Mouse (Mus musculus) C2C12 (cell line): Measurements from ENCODE around the gene Fstl5. TPM values are rescaled to one million over a fixed set of nuclear protein-coding genes. Genes with fewer than 3 reads are reported as not detected.

ENCODE experiments used
- H3K27me3 ChIP-seq: one replicate; pipeline ENCODE4 v1.6.1; 2011; ENCODE audit not compliant: control insufficient read depth, insufficient read depth, insufficient read length
- H3K36me3 ChIP-seq: one replicate; pipeline ENCODE4 v1.6.1; 2011; ENCODE audit not compliant: control insufficient read depth, insufficient read depth
- H3K4me3 ChIP-seq: one replicate; pipeline ENCODE4 v1.5.1; 2011; ENCODE audit warnings: mild to moderate bottlenecking, control low read depth; ENCODE audit not compliant: poor library complexity, insufficient read depth, severe bottlenecking
- H3K79me2 ChIP-seq: one replicate; pipeline ENCODE4 v1.6.1; 2011; ENCODE audit not compliant: control insufficient read depth, insufficient read depth
- H3K79me3 ChIP-seq: one replicate; pipeline ENCODE4 v1.6.1; 2011; ENCODE audit warnings: low read depth, control low read depth
- H3ac ChIP-seq: one replicate; pipeline ENCODE3; 2011; ENCODE audit warnings: low read depth; ENCODE audit not compliant: control insufficient read depth, insufficient read length
- CEBPB ChIP-seq: IDR thresholded peaks from one replicate; pipeline ENCODE4 v1.6.1; 2011; ENCODE audit warnings: low read depth, mild to moderate bottlenecking, control low read depth, moderate library complexity
- CTCF ChIP-seq: IDR thresholded peaks from one replicate; pipeline ENCODE4 v1.5.1; 2011; ENCODE audit not compliant: control insufficient read depth, insufficient read depth, insufficient read length
- FOSL1 ChIP-seq: IDR thresholded peaks from one replicate; pipeline ENCODE4 v1.8.0; 2011; ENCODE audit warnings: mild to moderate bottlenecking, low read length; ENCODE audit not compliant: poor library complexity, insufficient read depth, severe bottlenecking
- MAX ChIP-seq: IDR thresholded peaks from one replicate; pipeline ENCODE4 v1.6.1; 2011; ENCODE audit warnings: mild to moderate bottlenecking, control low read depth
- MYOD1 ChIP-seq: IDR thresholded peaks from one replicate; pipeline ENCODE4 v1.6.1; 2011; ENCODE audit warnings: low read depth; ENCODE audit not compliant: control insufficient read depth, insufficient read length
- MYOG ChIP-seq: IDR thresholded peaks from one replicate; pipeline ENCODE4 v1.6.1; 2011; ENCODE audit not compliant: control insufficient read depth, insufficient read length; ENCODE audit errors: extremely low read depth
- USF1 ChIP-seq: IDR thresholded peaks from one replicate; pipeline ENCODE4 v1.6.1; 2011; ENCODE audit warnings: low read depth, mild to moderate bottlenecking, control low read depth, moderate library complexity
- polyA plus RNA-seq: library from polyadenylated mRNA; unstranded; fragments of >200 nt; fragmentation: generic; extraction: Trizol; gene quantifications from one replicate; pipeline ENCODE4 v1.2.1, GENCODE M21; 2012; ENCODE audit warnings: missing spikeins

Fstl5 gene
- polyA plus RNA-seq, 1 experiment = not detected

GRCm38 (mm10) chr3:76301026-76301773 is 227.1 kb downstream of the Fstl5 start:
- no peak overlapping the region for H3K4me3 ChIP-seq
- no peaks in the 10 kb centered on the region for H3K79me3 ChIP-seq

GRCm38 (mm10) chr3:76316991-76317390 is 242.9 kb downstream of the Fstl5 start:
- Histone ChIP-seq H3K79me2 (no peaks in the 10 kb centered on the region), H3K79me3 (no peaks in the 10 kb centered on the region), H3K36me3 (no peaks in the 10 kb centered on the region), H3K27me3 (no peaks in the 10 kb centered on the region), H3ac (no peak overlapping the region), H3K4me3 (no peak overlapping the region)
- TF ChIP-seq CEBPB (no peak), MYOG (no peak), MYOD1 (no peak), FOSL1 (no peak), MAX (no peak), USF1 (no peak), CTCF (no peak)

More at GRCm38 (mm10) chr3:76301026-76301773, 227.1 kb downstream of the Fstl5 start:
- TF ChIP-seq MAX (no peak), CEBPB (no peak), FOSL1 (no peak), CTCF (no peak), USF1 (no peak), MYOG (no peak), MYOD1 (no peak)
- no peaks in the 10 kb centered on the region for H3K36me3 ChIP-seq
- H3K27me3 ChIP-seq = no peaks in the 10 kb centered on the region
- H3K79me2 ChIP-seq = no peaks in the 10 kb centered on the region
- no peak overlapping the region for H3ac ChIP-seq

DNA sequence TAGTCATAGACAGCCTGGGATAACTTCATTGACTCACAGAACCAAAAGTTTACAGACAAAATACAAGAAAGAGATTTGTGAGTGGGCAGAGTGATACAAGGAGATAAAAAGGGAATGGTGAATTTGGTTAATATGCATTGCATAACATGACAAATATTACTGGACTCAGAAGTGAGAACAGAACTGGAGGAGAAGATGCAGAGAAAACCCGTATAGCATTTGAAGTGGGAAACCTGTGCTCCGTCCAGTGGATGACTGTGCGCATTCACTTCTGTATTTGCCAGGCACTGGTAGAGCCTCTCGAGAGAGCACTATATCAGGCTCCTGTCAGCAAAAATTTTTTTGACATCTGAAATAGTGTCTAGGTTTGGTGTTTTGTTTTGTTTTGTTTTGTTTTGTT is 245.5 kb downstream of the Fstl5 start:
- no peaks in the 10 kb centered on the region for H3K36me3 ChIP-seq
- no peaks in the 10 kb centered on the region for H3K27me3 ChIP-seq
- TF ChIP-seq CEBPB (no peak), USF1 (no peak), CTCF (no peak), MYOD1 (no peak), FOSL1 (no peak)
- H3K4me3 ChIP-seq = no peak overlapping the region
- no peaks in the 10 kb centered on the region for H3K79me2 ChIP-seq
- no peaks in the 10 kb centered on the region for H3K79me3 ChIP-seq
- no peak overlapping the region for H3ac ChIP-seq

GRCm38 (mm10) chr3:76322431-76322830 is 248.4 kb downstream of the Fstl5 start:
- H3K27me3 ChIP-seq = no peaks in the 10 kb centered on the region
- no peaks in the 10 kb centered on the region for H3K79me2 ChIP-seq
- H3ac ChIP-seq = no peak overlapping the region
- no peak overlapping the region for H3K4me3 ChIP-seq
- no peak for TF ChIP-seq MYOD1
- no peak for TF ChIP-seq MYOG
- H3K79me3 ChIP-seq = no peaks in the 10 kb centered on the region
- no peaks in the 10 kb centered on the region for H3K36me3 ChIP-seq

GRCm38 (mm10) chr3:76336922-76337321 is 262.9 kb downstream of the Fstl5 start:
- Histone ChIP-seq H3K79me3 (no peaks in the 10 kb centered on the region), H3ac (no peak overlapping the region), H3K27me3 (no peaks in the 10 kb centered on the region), H3K36me3 (no peaks in the 10 kb centered on the region), H3K79me2 (no peaks in the 10 kb centered on the region), H3K4me3 (no peak overlapping the region)
- TF ChIP-seq MYOD1 = no peak
- TF ChIP-seq CTCF = no peak
- TF ChIP-seq USF1 = no peak
- TF ChIP-seq MAX = no peak
- TF ChIP-seq MYOG = no peak
- TF ChIP-seq FOSL1 = no peak
- no peak for TF ChIP-seq CEBPB

DNA sequence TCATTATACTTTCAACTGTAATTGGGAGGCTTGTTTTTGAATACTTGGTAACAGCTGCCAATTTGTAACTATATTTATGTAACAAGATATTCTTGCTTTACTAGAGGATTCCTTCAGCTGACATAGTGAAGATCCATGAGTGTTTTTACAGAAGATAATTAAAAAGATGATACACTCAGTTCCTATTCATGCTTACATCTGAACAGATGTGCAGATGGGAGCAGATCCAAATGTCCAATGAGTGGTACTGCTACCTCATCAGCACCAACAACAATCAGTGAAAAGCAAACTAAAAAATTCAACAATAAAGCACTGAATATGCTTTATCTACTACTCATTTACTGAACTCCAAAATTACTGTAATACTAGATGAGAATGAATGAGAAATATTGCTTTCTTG is 292.9 kb downstream of the Fstl5 start:
- no peaks in the 10 kb centered on the region for H3K79me3 ChIP-seq
- H3K4me3 ChIP-seq = no peak overlapping the region
- H3K79me2 ChIP-seq = no peaks in the 10 kb centered on the region
- H3ac ChIP-seq = no peak overlapping the region
- H3K27me3 ChIP-seq = no peaks in the 10 kb centered on the region
- no peaks in the 10 kb centered on the region for H3K36me3 ChIP-seq
- TF ChIP-seq CTCF (no peak), USF1 (no peak), CEBPB (no peak)
